Mouse (Mus musculus): Measurements from ENCODE around the gene Nr4a3.

DNA sequence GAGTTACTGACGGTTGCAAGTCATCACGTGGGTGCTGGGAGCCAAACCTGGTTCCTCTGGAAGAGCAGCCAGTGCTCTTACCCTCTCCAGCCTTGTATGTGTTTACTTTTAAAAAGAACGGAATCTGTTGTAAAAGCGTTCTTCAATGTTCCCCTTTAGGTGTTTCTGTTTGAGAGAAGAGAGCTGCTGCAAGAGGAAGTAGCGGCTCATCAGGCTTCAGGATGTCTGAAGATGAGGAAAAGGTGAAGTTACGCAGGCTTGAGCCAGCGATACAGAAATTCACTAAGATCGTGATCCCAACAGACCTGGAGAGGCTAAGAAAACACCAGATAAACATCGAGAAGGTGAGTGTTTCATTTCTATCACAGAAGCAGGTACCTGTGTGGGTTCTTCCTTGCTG, 86.7 kb downstream of the Nr4a3 start:
- TF ChIP-seq HCFC1 (IDR thresholded peaks at IDR 0.05; ENCODE audit: borderline replicate concordance, insufficient read depth, low read length), result no peak
- no peak for TF ChIP-seq CHD2 (IDR thresholded peaks at IDR 0.05; ENCODE audit: low read depth, low read length)
- TF ChIP-seq MAFK (IDR thresholded peaks at IDR 0.05; ENCODE audit: insufficient read depth, low read depth, low read length), result no peak
- no peak for TF ChIP-seq ZNF384 (IDR thresholded peaks at IDR 0.05; ENCODE audit: low read depth, low read length)

Measured in ES-E14 (cell line).